Mouse (Mus musculus) ZHBTc4 (cell line): ENCODE results near the gene Ccdc9.
"Not testable (repeated sequence)": the region's sequence is repeated elsewhere in the genome, so short reads cannot be mapped to it uniquely, and the experiment has no call there.

Experiments used
- DNase-seq: peaks from one replicate; pipeline ENCODE4 v3.0.0-alpha.2; 2011; ENCODE audit warnings: low read depth, low spot score

Gene Ccdc9

GRCm38 (mm10) chr7:16308093-16308492 lies 21.5 kb upstream of the Ccdc9 start, which contains the start of gene Bbc3:
Gene Bbc3 (plus strand): TSS chr7:16308393.
- DNase-seq: not testable (repeated sequence)

GRCm38 (mm10) chr7:16307141-16307540 lies 20.5 kb upstream of the Ccdc9 start:
- DNase-seq: not testable (repeated sequence)

- DNase-seq: peak; percentile 64
These were observed 12.9 kb upstream of the Ccdc9 start for GRCm38 (mm10) chr7:16299419-16300035.

- no peak for DNase-seq
These were observed 12.3 kb upstream of the Ccdc9 start for GRCm38 (mm10) chr7:16298927-16299326.

GRCm38 (mm10) chr7:16297616-16298015 lies 11.0 kb upstream of the Ccdc9 start:
- no peak for DNase-seq

- peak; percentile 95 for DNase-seq
These were observed 10.3 kb upstream of the Ccdc9 start for GRCm38 (mm10) chr7:16296766-16297390.

GRCm38 (mm10) chr7:16296146-16296545 lies 9.6 kb upstream of the Ccdc9 start:
- no peak for DNase-seq

GRCm38 (mm10) chr7:16295321-16295900 lies 8.8 kb upstream of the Ccdc9 start:
- DNase-seq: peak; percentile 86

GRCm38 (mm10) chr7:16294837-16295236 lies 8.2 kb upstream of the Ccdc9 start:
- DNase-seq: peak; percentile 94

- DNase-seq: no peak
These were observed 7.8 kb upstream of the Ccdc9 start for GRCm38 (mm10) chr7:16294346-16294745.

GRCm38 (mm10) chr7:16287791-16288190 lies 1.2 kb upstream of the Ccdc9 start:
- no peak for DNase-seq

GRCm38 (mm10) chr7:16287016-16287415 lies 421 bp upstream of the Ccdc9 start:
- no peak for DNase-seq

- DNase-seq: peak; percentile 92
These were observed 1.1 kb downstream of the Ccdc9 start for GRCm38 (mm10) chr7:16285450-16286025.

- DNase-seq: no peak
These were observed 1.7 kb downstream of the Ccdc9 start for GRCm38 (mm10) chr7:16284904-16285303.

GRCm38 (mm10) chr7:16284001-16284400 lies 2.6 kb downstream of the Ccdc9 start:
- no peak for DNase-seq

GRCm38 (mm10) chr7:16282334-16282733 lies 4.3 kb downstream of the Ccdc9 start:
- DNase-seq: no peak

- DNase-seq: no peak
These were observed 5.9 kb downstream of the Ccdc9 start for GRCm38 (mm10) chr7:16280721-16281120.

GRCm38 (mm10) chr7:16274922-16275890 lies 11.4 kb downstream of the Ccdc9 start:
- DNase-seq: no peak

GRCm38 (mm10) chr7:16273766-16274140 lies 12.8 kb downstream of the Ccdc9 start:
- peak; percentile 90 for DNase-seq

GRCm38 (mm10) chr7:16273081-16273765 lies 13.4 kb downstream of the Ccdc9 start, which contains the start of gene Inafm1:
Gene Inafm1 (minus strand): TSS chr7:16273617.
- peak; percentile 95 for DNase-seq

GRCm38 (mm10) chr7:16272681-16273080 lies 13.9 kb downstream of the Ccdc9 start:
- peak; percentile 79 for DNase-seq
